Mouse (Mus musculus): Measurements from ENCODE around the gene Bbs1.
"Not testable (repeated sequence)": the region's sequence is repeated elsewhere in the genome, so short reads cannot be mapped to it uniquely, and the experiment has no call there.

Gene Bbs1

GRCm38 (mm10) chr19:4883961-4884360 is 22.5 kb downstream of the Bbs1 start:
- no peak for DNase-seq (ENCODE audit: low read depth)

GRCm38 (mm10) chr19:4879324-4879703 is 27.1 kb downstream of the Bbs1 start:
- DNase-seq (ENCODE audit: low read depth) = no peak

- peak; percentile 92 for DNase-seq (ENCODE audit: low read depth)
Measured at GRCm38 (mm10) chr19:4878405-4879323, 27.8 kb downstream of the Bbs1 start, which contains the start of gene Zdhhc24. Gene Zdhhc24 (plus strand): TSS chr19:4878668.

GRCm38 (mm10) chr19:4877785-4878184 is 28.6 kb downstream of the Bbs1 start, which contains the start of gene Actn3:
Gene Actn3 (minus strand): TSS chr19:4877909.
- DNase-seq (ENCODE audit: low read depth) = no peak

- no peak for DNase-seq (ENCODE audit: low read depth)
Measured at GRCm38 (mm10) chr19:4876755-4877154, 29.7 kb downstream of the Bbs1 start.

GRCm38 (mm10) chr19:4876241-4876640 is 30.2 kb downstream of the Bbs1 start:
- DNase-seq (ENCODE audit: low read depth) = no peak

- not testable (repeated sequence) for DNase-seq (ENCODE audit: low read depth)
Measured at GRCm38 (mm10) chr19:4874613-4875012, 31.8 kb downstream of the Bbs1 start.

GRCm38 (mm10) chr19:4865147-4865546 is 41.3 kb downstream of the Bbs1 start:
- no peak for DNase-seq (ENCODE audit: low read depth)

GRCm38 (mm10) chr19:4863048-4863447 is 43.4 kb downstream of the Bbs1 start:
- no peak for DNase-seq (ENCODE audit: low read depth)

GRCm38 (mm10) chr19:4859081-4859480 is 47.3 kb downstream of the Bbs1 start:
- peak; percentile 79 for DNase-seq (ENCODE audit: low read depth)

GRCm38 (mm10) chr19:4855951-4856350 is 50.5 kb downstream of the Bbs1 start:
- DNase-seq (ENCODE audit: low read depth) = no peak

- no peak for DNase-seq (ENCODE audit: low read depth)
Measured at GRCm38 (mm10) chr19:4855470-4855820, 51.0 kb downstream of the Bbs1 start.

GRCm38 (mm10) chr19:4854552-4855469 is 51.6 kb downstream of the Bbs1 start, which contains the start of gene Ctsf:
Gene Ctsf (plus strand): TSS chr19:4855130.
- DNase-seq (ENCODE audit: low read depth) = no peak

GRCm38 (mm10) chr19:4850281-4850680 is 56.1 kb downstream of the Bbs1 start:
- no peak for DNase-seq (ENCODE audit: low read depth)

GRCm38 (mm10) chr19:4849800-4850199 is 56.6 kb downstream of the Bbs1 start:
- no peak for DNase-seq (ENCODE audit: low read depth)

GRCm38 (mm10) chr19:4847490-4847889 is 58.9 kb downstream of the Bbs1 start:
- no peak for DNase-seq (ENCODE audit: low read depth)

- peak; percentile 71 for DNase-seq (ENCODE audit: low read depth)
Measured at GRCm38 (mm10) chr19:4845846-4846245, 60.6 kb downstream of the Bbs1 start.

- no peak for DNase-seq (ENCODE audit: low read depth)
Measured at GRCm38 (mm10) chr19:4842611-4843010, 63.8 kb downstream of the Bbs1 start.

- no peak for DNase-seq (ENCODE audit: low read depth)
Measured at GRCm38 (mm10) chr19:4840848-4841247, 65.6 kb downstream of the Bbs1 start.

- DNase-seq (ENCODE audit: low read depth) = peak; percentile 94
Measured at GRCm38 (mm10) chr19:4839149-4839548, 67.3 kb downstream of the Bbs1 start, which contains the start of the genes Ccs and Ccdc87. Gene Ccs (minus strand): TSS chr19:4839332. Gene Ccdc87 (plus strand): TSS chr19:4839366.

GRCm38 (mm10) chr19:4838526-4839140 is 67.8 kb downstream of the Bbs1 start:
- DNase-seq (ENCODE audit: low read depth) = no peak

- DNase-seq (ENCODE audit: low read depth) = no peak
Measured at GRCm38 (mm10) chr19:4837049-4837448, 69.4 kb downstream of the Bbs1 start.
